Mouse (Mus musculus): Measurements from ENCODE around the gene Exoc3l. TPM values are rescaled to one million over a fixed set of nuclear protein-coding genes. Genes with fewer than 3 reads are reported as not detected.

Exoc3l gene
- total RNA-seq, 4 experiments from 2014 or later: 20.0 to 57.6 (median 36.8) TPM

Small RNA genes within 50 kb of the gene (microRNA-seq; reads per million reads assigned to microRNA genes)
- 0 reads per million in 2 experiments for gene Gm27320
- 2,452 to 2,822 reads per million in 2 experiments for gene Mir328

Other genes with a start within 250 kb of the Exoc3l start
- gene Ces3a, start 247.5 kb downstream of the Exoc3l start, total RNA-seq (2022): 1 to 10 TPM in 1 of 4 experiments, not detected in 3; 1.6 TPM
- under 1 TPM in 1 of 4 experiments, not detected in 3; 0.73 TPM for gene Ces3b, start 212.3 kb downstream of the Exoc3l start, total RNA-seq (2022)
- under 1 TPM in 2 of 4 experiments, not detected in 2; 0.16 to 0.24 TPM for gene Ces4a, start 164.3 kb downstream of the Exoc3l start, total RNA-seq (2022)
- gene Cbfb, start 125.4 kb downstream of the Exoc3l start, total RNA-seq (2022): 100 to 1,000 TPM in 2 of 4 experiments, 10 to 100 TPM in 2; 71.5 to 127 (median 93.2) TPM
- gene D230025D16Rik, start 71.0 kb downstream of the Exoc3l start, total RNA-seq (2022): 10 to 100 TPM; 25.0 to 31.8 (median 28.4) TPM
- 1 to 10 TPM; 3.5 to 5.9 (median 4.6) TPM for gene B3gnt9, start 40.9 kb downstream of the Exoc3l start, total RNA-seq (2022)
- 10 to 100 TPM; 15.5 to 20.0 (median 19.2) TPM for gene Tradd, start 31.5 kb downstream of the Exoc3l start, total RNA-seq (2022)
- 1 to 10 TPM; 3.9 to 5.4 (median 4.5) TPM for gene Fbxl8, start 31.5 kb downstream of the Exoc3l start, total RNA-seq (2022)
- gene Hsf4, start 26.3 kb downstream of the Exoc3l start, total RNA-seq (2022): 1 to 10 TPM; 2.1 to 4.8 (median 3.3) TPM
- gene Nol3, start 20.0 kb downstream of the Exoc3l start, total RNA-seq (2022): 10 to 100 TPM in 1 of 4 experiments, 1 to 10 TPM in 3; 5.5 to 11.7 (median 6.5) TPM
- 1 to 10 TPM; 2.6 to 5.0 (median 4.6) TPM for gene 4931428F04Rik, start 6.2 kb downstream of the Exoc3l start, total RNA-seq (2022)
- gene E2f4, start 1.6 kb upstream of the Exoc3l start, total RNA-seq (2022): 10 to 100 TPM; 39.5 to 53.6 (median 42.0) TPM
- gene Elmo3, start 9.5 kb upstream of the Exoc3l start, total RNA-seq (2022): 10 to 100 TPM in 2 of 4 experiments, 1 to 10 TPM in 2; 7.0 to 14.0 (median 9.3) TPM
- gene Lrrc29, start 30.2 kb upstream of the Exoc3l start, total RNA-seq (2022): 10 to 100 TPM in 2 of 4 experiments, 1 to 10 TPM in 2; 3.1 to 14.2 (median 8.5) TPM
- 10 to 100 TPM; 62.1 to 66.9 (median 65.1) TPM for gene Tmem208, start 30.3 kb upstream of the Exoc3l start, total RNA-seq (2022)
- 10 to 100 TPM; 11.8 to 21.9 (median 17.1) TPM for gene Fhod1, start 51.9 kb upstream of the Exoc3l start, total RNA-seq (2022)
- 1 to 10 TPM in 3 of 4 experiments, under 1 TPM in 1; 0.73 to 1.9 (median 1.4) TPM for gene Slc9a5, start 52.7 kb upstream of the Exoc3l start, total RNA-seq (2022)
- gene Plekhg4, start 77.2 kb upstream of the Exoc3l start, total RNA-seq (2022): 1 to 10 TPM in 2 of 4 experiments, under 1 TPM in 2; 0.42 to 2.7 (median 1.3) TPM
- gene Kctd19, start 117.4 kb upstream of the Exoc3l start, total RNA-seq (2022): under 1 TPM in 1 of 4 experiments, not detected in 3; 0.15 TPM
- gene Lrrc36, start 117.5 kb upstream of the Exoc3l start, total RNA-seq (2022): 10 to 100 TPM in 1 of 4 experiments, 1 to 10 TPM in 3; 4.1 to 10.1 (median 7.0) TPM
- gene Tppp3, start 175.4 kb upstream of the Exoc3l start, total RNA-seq (2022): 10 to 100 TPM; 28.3 to 40.2 (median 33.0) TPM
- 10 to 100 TPM; 20.6 to 40.1 (median 31.3) TPM for gene Zdhhc1, start 200.8 kb upstream of the Exoc3l start, total RNA-seq (2022)
- gene Hsd11b2, start 222.7 kb upstream of the Exoc3l start, total RNA-seq (2022): under 1 TPM; 0.56 to 0.98 (median 0.82) TPM

All from adrenal gland, adult 8-10 months (tissue).